Mouse (Mus musculus): ENCODE data around the gene Gm20517.

GRCm38 (mm10) chr17:47596839-47597164 is 14.6 kb upstream of the Gm20517 start:
- no peak for TF ChIP-seq POLR2A (IDR thresholded peaks at IDR 0.05; ENCODE audit: insufficient read length, low read depth)
- TF ChIP-seq USF1 (IDR thresholded peaks at IDR 0.05; ENCODE audit: low read depth): no peak
- TF ChIP-seq MAX (IDR thresholded peaks at IDR 0.05; ENCODE audit: low read depth): no peak
- TF ChIP-seq MYOG (IDR thresholded peaks at IDR 0.05; ENCODE audit: control insufficient read depth in 1 of 3, insufficient read depth in 1 of 3, insufficient read length in 2 of 3, low read depth in 2 of 3): no peak
- no peak for TF ChIP-seq POLR2AphosphoS2 (IDR thresholded peaks at IDR 0.05; ENCODE audit: insufficient read length, low read depth)
- no peak for TF ChIP-seq MYOD1 (IDR thresholded peaks at IDR 0.05; ENCODE audit: control insufficient read depth in 1 of 3, insufficient read length in 2 of 3, low read depth in 2 of 3)
- TF ChIP-seq TCF12 (IDR thresholded peaks at IDR 0.05; ENCODE audit: insufficient read depth, poor library complexity, severe bottlenecking): no peak
